ENCODE assay signal across 8 mouse cellular contexts in the genomic region with DNA sequence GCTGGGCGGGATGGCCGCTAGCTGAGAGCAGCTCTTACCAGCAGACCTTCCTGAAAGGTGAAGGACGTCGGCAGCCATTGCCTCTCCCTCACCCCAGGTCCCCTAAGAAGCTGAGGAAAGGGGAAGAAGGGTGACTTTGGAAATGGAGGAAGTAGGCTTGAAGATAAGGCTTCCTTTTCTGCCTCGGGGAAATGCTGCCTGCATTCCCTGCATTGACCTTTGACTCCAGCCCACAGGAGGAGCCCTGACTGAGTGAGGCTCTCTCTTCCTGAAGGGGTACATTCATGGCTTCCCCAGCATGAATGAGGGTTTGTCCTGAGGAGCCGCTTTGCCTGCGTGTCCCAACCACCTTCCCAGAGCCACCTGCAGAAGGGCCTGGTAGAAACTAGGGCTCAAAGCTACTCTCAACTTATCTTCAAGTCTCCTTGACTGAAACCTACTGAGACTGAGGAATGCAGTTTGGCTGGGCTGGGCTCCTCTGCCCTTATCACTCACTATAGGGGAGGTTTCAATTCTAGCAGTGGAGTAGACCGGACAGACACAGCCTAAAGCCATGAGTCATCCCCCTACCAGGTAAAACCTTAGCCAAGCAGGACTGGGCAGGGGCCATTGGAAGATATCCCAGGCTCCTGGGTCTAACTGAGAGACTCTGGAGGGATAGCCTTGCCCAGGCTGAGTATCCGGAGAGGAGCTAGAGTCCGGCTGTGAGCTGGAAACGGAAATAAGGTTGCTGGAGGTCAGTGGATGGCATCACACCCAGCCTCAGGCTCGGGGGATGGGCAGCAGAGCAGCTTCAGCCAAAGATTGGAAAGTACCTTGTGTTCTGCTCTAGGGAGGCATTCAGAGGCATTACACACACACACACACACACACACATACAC. TPM values are rescaled to one million over a fixed set of nuclear protein-coding genes. Genes with fewer than 3 reads are reported as not detected.
A peak's percentile ranks its signal among the peaks of the same experiment; 100 is the strongest.
DNase-seq lines count a peak whose midpoint lies in the region; ATAC-seq lines count a peak whose summit lies in the region.

No protein-coding gene starts in this region.

- H3K4me1 ChIP-seq in kidney, embryonic 16.5 days (ENCODE audit: insufficient read depth, low read length), result peaks cover 6% of the 10 kb centered on the region; the same call in 1 of the 2 replicates

- H3K9me3 ChIP-seq in kidney, embryonic 16.5 days (ENCODE audit: low read length), result no peaks in the 10 kb centered on the region

- ATAC-seq in kidney, embryonic 16.5 days (ENCODE audit: low FRiP score, low TSS enrichment), result peak; percentile 57

- peak; percentile 38 for DNase-seq in kidney, adult 11 months
- DNase-seq in kidney, adult 18-20 months, result no peak
- DNase-seq in heart, adult 11 months, result peak; percentile 97
- DNase-seq in lung, postnatal 36 days, result peak; percentile 82
- DNase-seq in left cerebral cortex, adult 9 months (ENCODE audit: low spot score in 2 of 2), result no peak
- no peak for DNase-seq in c-Kit-positive CD71-positive TER-119-positive erythroid progenitor cells, embryonic 14.5 days (ENCODE audit: low spot score)
- DNase-seq in thymus, postnatal 0 days (ENCODE audit: low spot score), result no peak

- H3K4me3 ChIP-seq in kidney, embryonic 16.5 days (ENCODE audit: low read length), result no peak overlapping the region

- H3K4me2 ChIP-seq in kidney, embryonic 16.5 days (replicated peaks; ENCODE audit: low read depth, low read length), result no peak overlapping the region

- no peaks in the 10 kb centered on the region for H3K27me3 ChIP-seq in kidney, embryonic 16.5 days (ENCODE audit: insufficient read depth, low read length)

- H3K9ac ChIP-seq in kidney, embryonic 16.5 days (replicated peaks; ENCODE audit: low read length), result no peak overlapping the region

- WGBS in kidney, embryonic 16.5 days, result 44% methylated on average over 12 of the region's 12 CpGs

- no peaks in the 10 kb centered on the region for H3K36me3 ChIP-seq in kidney, embryonic 16.5 days (ENCODE audit: insufficient read depth, low read length)

- H3K27ac ChIP-seq in kidney, embryonic 16.5 days (ENCODE audit: low read length), result 0 out of 2 replicates have a peak overlapping the region, but pooled peaks have one; percentile 29

RNA-seq across cellular contexts. Expression of a gene that starts 18.5 kb away (rescaled TPM):
- polyA plus RNA-seq in kidney, embryonic 16.5 days (2015; fragmentation: Nextera tagmentation; extraction: Ambion mirVana), result 2.8 and 3.0 TPM in 2 replicates
- polyA plus RNA-seq in thymus, postnatal 0 days (2015; fragmentation: Nextera tagmentation; extraction: Ambion mirVana), result 12.8 and 14.1 TPM in 2 replicates

RNA-seq across cellular contexts. Expression of a gene that starts 28.0 kb away (rescaled TPM):
- polyA plus RNA-seq in kidney, embryonic 16.5 days (2015; fragmentation: Nextera tagmentation; extraction: Ambion mirVana), result 2.0 and 2.3 TPM in 2 replicates
- 0.90 and 1.2 TPM in 2 replicates for polyA plus RNA-seq in thymus, postnatal 0 days (2015; fragmentation: Nextera tagmentation; extraction: Ambion mirVana)

Comparison
In these comparisons a context has a peak if more than half of its experiments do, and no peak if none do; other contexts are left out.
1. DNase-seq: peak in kidney, adult 11 months (single experiment), heart, adult 11 months (single experiment) and lung, postnatal 36 days (single experiment); none in kidney, adult 18-20 months (single experiment), left cerebral cortex, adult 9 months (0 of 2), c-Kit-positive CD71-positive TER-119-positive erythroid progenitor cells, embryonic 14.5 days (single experiment) and thymus, postnatal 0 days (single experiment).